Mouse (Mus musculus): ENCODE measurements at regions not wholly inside any gene's neighbourhood (a gene's known extent, or its start where the extent isn't known, plus 50 kb on each side); places are given as distances from the start of the nearest gene placed in this dataset.

- ATAC-seq (ENCODE audit: low read depth): no peak
- H3K4me2 ChIP-seq: no peak overlapping the region
- no peak overlapping the region for H3K4me3 ChIP-seq
- H3K27me3 ChIP-seq: no peaks in the 10 kb centered on the region
- H3K9me3 ChIP-seq: no peaks in the 10 kb centered on the region
- no peaks in the 10 kb centered on the region for H3K36me3 ChIP-seq
- no peak overlapping the region for H3K9ac ChIP-seq
- WGBS: 90% methylated on average over 2 of the region's 2 CpGs
- no peaks in the 10 kb centered on the region for H3K4me1 ChIP-seq (replicated peaks)
- H3K27ac ChIP-seq (replicated peaks): no peak overlapping the region
Observed at GRCm38 (mm10) chr1:5315839-5316238, 508.1 kb downstream of the Gm37988 start.

- Histone ChIP-seq H3K36me3 (no peaks in the 10 kb centered on the region), H3K4me2 (no peak overlapping the region), H3K27me3 (no peaks in the 10 kb centered on the region), H3K4me1 (replicated peaks) (no peaks in the 10 kb centered on the region), H3K9me3 (no peaks in the 10 kb centered on the region), H3K4me3 (no peak overlapping the region), H3K27ac (replicated peaks) (no peak overlapping the region), H3K9ac (no peak overlapping the region)
- WGBS: 97% methylated on average over 1 of the region's 1 CpGs
- ATAC-seq (ENCODE audit: low read depth): no peak
Observed at GRCm38 (mm10) chr1:5317088-5317487, 509.4 kb downstream of the Gm37988 start.

- no peaks in the 10 kb centered on the region for H3K36me3 ChIP-seq
- H3K9me3 ChIP-seq: peaks cover 7% of the 10 kb centered on the region; the same call in 1 of the 2 replicates
- no peak overlapping the region for H3K9ac ChIP-seq
- H3K4me1 ChIP-seq (replicated peaks): no peaks in the 10 kb centered on the region
- no peak for ATAC-seq (ENCODE audit: low read depth)
- no peak overlapping the region for H3K4me2 ChIP-seq
- no peak overlapping the region for H3K4me3 ChIP-seq
- no peaks in the 10 kb centered on the region for H3K27me3 ChIP-seq
- no peak overlapping the region for H3K27ac ChIP-seq (replicated peaks)
Observed at GRCm38 (mm10) chr1:5326311-5326710, 518.6 kb downstream of the Gm37988 start.
